Mouse (Mus musculus) megakaryocyte, embryonic 14.5 days (primary cell): Measurements from ENCODE around the gene Ccdc30.

Experiments used
- FLI1 ChIP-seq: IDR thresholded peaks from 2 replicates; pipeline ENCODE4 v1.6.1; 2012; ENCODE audit warnings: low read length, inconsistent platforms, mixed read lengths
- GATA1 ChIP-seq: IDR thresholded peaks from 3 replicates; pipeline ENCODE4 v1.6.1; 2012; ENCODE audit warnings: mixed read lengths, low read length, inconsistent platforms, borderline replicate concordance

GRCm38 (mm10) chr4:119301777-119302176 is 113.5 kb downstream of the Ccdc30 start:
- TF ChIP-seq FLI1: no peak
- no peak for TF ChIP-seq GATA1
